Mouse (Mus musculus): ENCODE measurements around the gene Celf2.

The Celf2 gene

DNA sequence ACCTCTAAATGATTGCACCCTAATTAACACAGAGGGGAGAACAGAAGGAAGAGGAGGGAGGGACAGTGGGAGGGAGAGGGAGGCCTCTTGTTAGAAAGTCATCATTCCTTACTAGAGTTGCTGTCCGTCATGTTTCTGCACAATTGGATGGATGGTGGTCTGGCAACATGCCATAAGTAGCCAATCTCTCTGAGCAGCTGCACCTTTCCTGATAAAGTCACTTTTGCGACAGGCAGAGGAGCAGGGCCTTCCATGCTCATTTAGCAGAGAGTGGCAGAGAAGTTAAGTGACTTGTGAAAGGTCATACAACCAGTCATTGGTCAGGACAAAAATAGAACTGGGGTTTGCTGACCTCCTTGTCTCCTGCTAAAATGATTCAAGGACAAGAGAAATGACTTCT lies 747.0 kb downstream of the Celf2 start:
- intact Hi-C loops (cut with DNase I), result no loop called here

- intact Hi-C loops (cut with DNase I), result no loop called here
Measured at GRCm38 (mm10) chr2:6743173-6743572, 766.2 kb downstream of the Celf2 start.

GRCm38 (mm10) chr2:6739998-6740668 lies 769.2 kb downstream of the Celf2 start:
- intact Hi-C loops (cut with DNase I), result no loop called here

- intact Hi-C loops (cut with DNase I), result no loop called here
Measured at GRCm38 (mm10) chr2:6732026-6732425, 777.3 kb downstream of the Celf2 start.

DNA sequence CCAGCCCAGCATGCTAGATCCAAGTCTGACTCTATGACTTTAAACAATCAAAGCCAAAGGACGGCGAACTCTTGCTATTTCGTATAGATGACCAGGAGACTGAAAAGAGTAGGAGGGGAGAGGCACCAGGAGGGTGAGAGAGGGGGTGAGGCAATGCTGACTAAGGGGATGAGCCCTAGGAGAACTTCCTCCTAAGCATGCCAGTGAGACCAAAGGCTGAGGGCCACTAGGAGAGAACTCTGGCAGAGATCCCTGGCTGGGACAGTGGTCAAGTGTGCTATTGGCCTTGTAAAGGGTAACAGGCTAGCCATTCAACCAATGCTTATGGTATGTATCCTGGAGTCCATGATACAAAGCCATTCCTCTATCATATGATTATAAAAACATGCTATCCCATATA lies 778.5 kb downstream of the Celf2 start:
- intact Hi-C loops (cut with DNase I), result no loop called here

DNA sequence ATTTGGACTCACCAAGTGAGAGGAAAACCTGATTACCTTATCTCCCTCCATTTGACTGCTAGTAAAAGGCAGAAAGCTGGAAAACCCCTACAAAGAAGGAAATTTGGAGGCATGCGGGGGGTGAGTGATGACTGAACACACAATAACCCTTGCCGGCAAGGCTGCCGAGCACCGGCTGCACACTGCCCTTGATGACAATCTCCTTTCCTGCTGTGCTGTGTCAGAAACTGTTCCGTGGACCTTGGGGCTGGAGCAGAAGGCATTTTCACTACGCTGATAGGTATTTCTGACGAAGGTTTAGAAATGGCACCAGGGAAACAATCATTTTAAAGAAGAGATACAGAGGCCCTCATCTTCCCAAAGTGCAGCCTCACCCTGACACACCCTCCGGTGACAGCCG lies 779.4 kb downstream of the Celf2 start:
- intact Hi-C loops (cut with DNase I), result no loop called here

- intact Hi-C loops (cut with DNase I), result no loop called here
Measured at GRCm38 (mm10) chr2:6728840-6729252, 780.5 kb downstream of the Celf2 start.

- intact Hi-C loops (cut with DNase I), result no loop called here
Measured at GRCm38 (mm10) chr2:6727366-6727765, 782.0 kb downstream of the Celf2 start.

GRCm38 (mm10) chr2:6726071-6726470 lies 783.3 kb downstream of the Celf2 start:
- intact Hi-C loops (cut with DNase I), result no loop called here

GRCm38 (mm10) chr2:6723602-6724001 lies 785.8 kb downstream of the Celf2 start:
- intact Hi-C loops (cut with DNase I), result no loop called here

- intact Hi-C loops (cut with DNase I), result no loop called here
Measured at GRCm38 (mm10) chr2:6721460-6722401, 787.6 kb downstream of the Celf2 start.

DNA sequence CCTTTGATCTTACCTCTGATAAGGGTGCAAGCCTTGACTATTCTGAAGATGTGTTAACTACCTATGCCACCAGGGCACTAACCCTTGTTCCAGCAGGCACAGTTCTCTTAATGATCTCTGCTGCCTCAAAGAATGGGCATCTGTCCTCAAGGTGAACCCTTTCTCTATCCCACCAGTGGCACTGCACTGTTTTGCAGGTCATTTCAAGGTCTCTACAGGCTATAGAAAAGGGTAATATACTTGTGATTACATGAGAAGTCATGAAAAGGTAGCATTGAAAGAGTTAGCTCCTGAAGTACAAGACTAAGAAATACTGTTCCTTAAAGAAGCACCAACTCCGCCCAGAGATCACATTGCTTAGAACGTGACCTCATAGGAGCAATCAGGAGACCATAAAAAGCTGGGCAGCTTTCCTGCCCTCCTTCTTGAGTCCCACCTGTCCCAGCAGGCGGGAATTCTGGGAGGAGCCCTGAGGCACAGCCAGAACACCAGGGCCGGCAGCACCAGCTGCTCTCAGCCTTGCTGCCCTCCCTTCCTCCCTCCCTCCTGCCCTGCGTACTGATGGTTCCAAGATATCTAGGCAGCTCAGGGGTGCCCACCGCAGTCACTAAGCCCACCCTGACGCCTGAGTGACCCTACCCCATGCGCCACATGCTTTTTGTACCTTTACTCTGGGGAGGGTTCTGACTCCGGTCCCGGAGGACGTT lies 788.5 kb downstream of the Celf2 start:
- intact Hi-C loops (cut with DNase I), result no loop called here

GRCm38 (mm10) chr2:6718864-6719263 lies 790.5 kb downstream of the Celf2 start:
- intact Hi-C loops (cut with DNase I), result no loop called here

GRCm38 (mm10) chr2:6717953-6718352 lies 791.4 kb downstream of the Celf2 start:
- intact Hi-C loops (cut with DNase I), result no loop called here

DNA sequence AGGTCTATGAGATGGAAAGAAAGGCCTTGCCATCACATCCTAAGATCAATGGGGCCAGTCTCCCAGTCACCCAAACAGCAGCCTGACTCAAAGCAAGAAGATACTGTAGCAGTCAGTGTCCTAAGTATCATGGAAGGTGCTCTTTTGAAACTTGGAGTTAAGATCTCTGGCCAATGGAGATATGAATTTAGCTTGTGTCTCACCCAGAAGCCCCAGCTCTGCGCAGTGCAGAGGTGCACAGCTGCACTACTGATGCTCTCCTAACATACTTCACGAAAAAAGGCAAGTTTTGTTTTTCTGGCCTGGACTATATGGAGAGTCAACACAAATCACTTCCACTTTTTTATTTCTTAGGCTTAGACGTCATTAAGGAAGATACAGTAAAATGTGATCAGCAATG lies 793.8 kb downstream of the Celf2 start:
- intact Hi-C loops (cut with DNase I), result no loop called here

DNA sequence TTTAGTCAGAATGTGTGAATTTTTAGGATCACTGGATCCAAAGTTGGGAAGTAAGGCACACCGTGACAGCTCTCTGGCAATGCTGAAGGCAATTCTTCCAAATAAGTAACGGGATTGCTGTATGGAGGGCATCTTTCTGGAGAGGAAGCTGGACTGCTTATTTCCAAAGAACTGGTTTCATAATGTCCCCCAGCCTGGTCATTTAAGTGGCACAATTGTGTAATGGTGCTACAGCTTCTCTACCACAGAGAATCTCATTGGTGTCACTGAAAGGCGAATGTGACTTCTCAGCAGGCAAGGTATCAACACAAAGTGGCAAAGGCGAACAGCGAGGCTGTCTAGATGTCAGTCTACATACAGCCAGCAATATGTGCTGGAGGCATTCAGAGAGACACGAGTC lies 795.8 kb downstream of the Celf2 start:
- intact Hi-C loops (cut with DNase I), result no loop called here

DNA sequence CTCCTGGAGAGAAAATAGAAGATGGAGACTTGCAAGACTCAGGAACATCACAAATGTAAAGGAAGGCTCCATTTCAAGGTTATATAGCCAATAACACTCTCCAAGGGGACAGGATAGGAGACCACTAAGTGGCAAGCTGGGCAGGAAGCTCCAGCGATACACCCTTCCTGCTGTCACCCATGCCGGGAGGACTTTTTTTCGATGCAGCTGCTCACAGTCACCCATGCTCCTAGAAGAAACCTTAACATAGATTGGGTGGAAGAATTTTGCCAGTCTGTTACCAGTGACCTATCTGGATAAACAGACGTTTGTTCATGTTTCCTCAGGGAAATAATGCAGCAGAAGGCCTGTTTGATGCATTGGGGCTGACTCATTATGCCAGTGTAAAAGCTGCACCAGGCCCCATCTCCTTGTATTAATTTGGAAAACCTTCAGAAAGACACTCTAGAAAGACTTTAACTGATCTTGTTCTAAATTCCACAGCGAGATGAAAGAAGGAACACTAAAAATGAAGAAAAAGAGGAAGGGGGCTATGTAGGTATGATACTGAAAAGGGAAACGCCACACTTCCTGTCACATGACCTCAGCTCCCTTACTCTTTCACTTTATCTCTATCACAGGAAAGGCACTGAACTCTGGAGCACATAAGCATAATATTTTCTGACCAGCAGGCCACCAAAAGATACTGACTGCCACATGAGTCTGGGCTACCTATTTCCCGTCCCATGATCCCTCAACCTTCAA lies 798.5 kb downstream of the Celf2 start:
- intact Hi-C loops (cut with DNase I), result no loop called here

- intact Hi-C loops (cut with DNase I), result no loop called here
Measured at GRCm38 (mm10) chr2:6707959-6708519, 801.3 kb downstream of the Celf2 start.

DNA sequence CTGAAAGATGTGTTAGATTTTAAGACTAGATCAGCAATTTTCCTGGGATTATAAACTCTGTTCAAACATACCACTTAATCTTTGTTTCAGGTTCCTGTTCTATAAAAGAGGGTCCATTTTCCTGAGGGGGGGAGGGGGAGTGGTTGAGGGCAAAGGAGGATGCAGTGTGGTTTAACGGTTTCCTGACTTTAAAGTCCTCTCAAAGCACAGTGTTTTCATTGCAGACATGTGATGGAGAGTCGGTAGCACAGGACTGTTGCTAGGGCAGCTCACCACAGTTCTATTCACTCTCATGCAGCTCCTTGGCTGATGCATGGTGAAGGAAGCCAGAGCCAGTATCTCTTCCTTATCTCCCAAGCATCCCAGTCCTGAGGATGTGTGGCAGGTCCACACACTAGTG lies 802.1 kb downstream of the Celf2 start:
- intact Hi-C loops (cut with DNase I), result no loop called here

DNA sequence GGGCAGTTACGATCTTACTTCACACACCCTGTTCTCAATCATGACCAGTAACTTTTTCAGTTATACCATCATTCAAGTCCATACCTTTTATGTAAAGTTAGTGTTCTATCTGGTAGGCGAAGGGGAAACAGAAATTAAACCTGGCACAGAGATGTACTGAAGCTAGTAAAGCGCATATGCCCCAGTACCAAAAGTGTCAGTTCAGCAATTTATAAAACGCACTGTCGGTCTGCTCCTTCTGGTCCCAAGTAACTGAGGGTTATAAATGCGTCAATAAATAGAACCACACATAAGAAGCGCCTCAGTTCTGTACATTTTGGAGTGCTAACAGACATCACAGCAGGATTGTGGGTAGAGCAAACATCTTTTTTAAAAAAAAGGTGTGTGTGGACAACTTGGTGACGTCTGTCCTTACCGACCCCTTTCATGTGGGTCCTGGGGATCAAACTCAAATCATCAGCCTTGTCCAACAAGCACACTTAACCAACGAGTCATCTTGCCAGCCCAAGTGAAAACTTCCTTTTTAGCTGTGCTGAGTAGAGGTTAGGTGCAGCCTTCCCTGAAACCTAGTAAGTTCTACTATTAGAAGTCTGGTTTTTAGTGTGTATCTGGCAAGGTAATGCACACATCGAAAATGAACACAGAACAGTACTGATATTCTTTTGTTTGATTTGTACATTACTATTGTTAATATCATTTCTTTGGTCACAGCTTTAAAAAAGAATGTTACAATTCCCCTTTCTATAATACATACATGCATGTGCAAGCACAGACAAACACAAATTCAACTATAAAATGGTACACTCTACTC lies 803.2 kb downstream of the Celf2 start:
- intact Hi-C loops (cut with DNase I), result no loop called here
